Mouse (Mus musculus) adrenal gland, postnatal 10 days (tissue): ENCODE results near the gene Psmd7. TPM values are rescaled to one million over a fixed set of nuclear protein-coding genes. Genes with fewer than 3 reads are reported as not detected.

Source experiments
- microRNA-seq: library from miRNA; unstranded; fragments of <30 nt; microRNA quantifications from one replicate; pipeline ENCODE4 v1.2.0, GENCODE M21; 2021
- total RNA-seq, 2 experiments: library from RNA; stranded (reverse); gene quantifications; 2 replicates each; pipeline ENCODE4 v1.2.3; 2021

Gene Psmd7
- total RNA-seq, 2 experiments from 2014 or later, result 83.7 to 86.5 TPM

Small RNAs within 50 kb of the gene (microRNA-seq; reads per million reads assigned to microRNA genes)
- gene Mir140, result 11,732 reads per million, percentile 94 among the genes with 10 or more reads in this experiment

Other genes with a start within 250 kb of the Psmd7 start
- gene Nqo1, start 185.3 kb downstream of the Psmd7 start, total RNA-seq, result 1 to 10 TPM; 4.1 to 6.9 TPM
- 10 to 100 TPM; 29.4 to 30.6 TPM for gene Nob1, start 163.4 kb downstream of the Psmd7 start, total RNA-seq
- gene Wwp2, start 152.1 kb downstream of the Psmd7 start, total RNA-seq, result 10 to 100 TPM; 36.7 to 39.7 TPM